Mouse (Mus musculus) kidney, adult 2 months (tissue): ENCODE results near the gene Bivm.

Experiments
- CTCF ChIP-seq: fragments of 200-500 bp; conservative IDR thresholded peaks from 2 replicates; pipeline ENCODE4 v1.5.1; 2011; ENCODE audit warnings: low read depth, mild to moderate bottlenecking, control low read depth, low read length, moderate library complexity, mixed read lengths; ENCODE audit not compliant: insufficient read depth, insufficient read length
- POLR2A ChIP-seq: fragments of 200-500 bp; IDR thresholded peaks from one replicate; pipeline ENCODE4 v1.6.1; 2011; ENCODE audit warnings: low read depth, low read length, control low read depth

- no peak for TF ChIP-seq POLR2A
- no peak for TF ChIP-seq CTCF
Observed at GRCm38 (mm10) chr1:44129929-44130581, 11.3 kb downstream of the Bivm start.
